Mouse (Mus musculus) midbrain, embryonic 12.5 days (tissue): ENCODE data around the gene Aprt. TPM values are rescaled to one million over a fixed set of nuclear protein-coding genes. Genes with fewer than 3 reads are reported as not detected.

ENCODE experiments used
- ATAC-seq: fragments of 200-750 bp; cut with Nextera tagmentation; 2 replicates; pipeline ENCODE4 v1.8.0; 2017; ENCODE audit warnings: low read depth, moderate TSS enrichment, moderate library complexity; ENCODE audit not compliant: low FRiP score
- H3K27ac ChIP-seq: fragments of 300-500 bp; sonication (generic); replicated peaks from 2 replicates; pipeline ENCODE4 v1.5.1; 2016; ENCODE audit warnings: mild to moderate bottlenecking
- H3K27me3 ChIP-seq: fragments of 300-500 bp; sonication (generic); 2 replicates; pipeline ENCODE4 v1.6.1; 2016; ENCODE audit warnings: mild to moderate bottlenecking
- H3K36me3 ChIP-seq: fragments of 300-500 bp; sonication (generic); 2 replicates; pipeline ENCODE4 v1.6.1; 2016
- H3K4me1 ChIP-seq: fragments of 300-500 bp; sonication (generic); 2 replicates; pipeline ENCODE4 v1.6.1; 2016
- H3K4me2 ChIP-seq: fragments of 300-500 bp; sonication (generic); replicated peaks from 2 replicates; pipeline ENCODE4 v1.6.1; 2016; ENCODE audit warnings: mild to moderate bottlenecking, moderate library complexity
- H3K4me3 ChIP-seq: fragments of 300-500 bp; sonication (generic); 2 replicates; pipeline ENCODE4 v1.5.1; 2016; ENCODE audit warnings: mild to moderate bottlenecking
- H3K9ac ChIP-seq: fragments of 300-500 bp; sonication (generic); replicated peaks from 2 replicates; pipeline ENCODE4 v1.6.1; 2016; ENCODE audit warnings: mild to moderate bottlenecking, moderate library complexity
- H3K9me3 ChIP-seq: fragments of 300-500 bp; sonication (generic); 2 replicates; pipeline ENCODE4 v1.6.1; 2016; ENCODE audit warnings: mild to moderate bottlenecking
- WGBS: fragments of 180-500 bp; shearing (Covaris S2); methylation state at CpG from one replicate; pipeline ENCODE4 v1.1.7; 2016; 5-methylcytosine and 5-hydroxymethylcytosine counted together
- polyA plus RNA-seq: library from polyadenylated mRNA; unstranded; fragments of >200 nt; fragmentation: Nextera tagmentation; extraction: Ambion mirVana; gene quantifications from 2 replicates; pipeline ENCODE4 v1.2.1, GENCODE M21; 2016

Aprt gene
- polyA plus RNA-seq, 1 experiment from 2014 or later: 157 TPM

GRCm38 (mm10) chr8:122571153-122571552, 5.6 kb downstream of the Aprt start:
- WGBS: 92% methylated on average over 11 of the region's 11 CpGs
- H3K9ac ChIP-seq: no peak overlapping the region

GRCm38 (mm10) chr8:122569996-122570395, 6.7 kb downstream of the Aprt start:
- ATAC-seq: no peak
- no peaks in the 10 kb centered on the region for H3K9me3 ChIP-seq
- H3K27me3 ChIP-seq: no peaks in the 10 kb centered on the region
- H3K36me3 ChIP-seq: peaks cover 39% of the 10 kb centered on the region
- WGBS: 95% methylated on average over 16 of the region's 16 CpGs
- no peak overlapping the region for H3K9ac ChIP-seq
- H3K4me1 ChIP-seq: peaks cover 45% of the 10 kb centered on the region
- H3K4me3 ChIP-seq: no peak overlapping the region
- no peak overlapping the region for H3K27ac ChIP-seq
- H3K4me2 ChIP-seq: no peak overlapping the region

More at GRCm38 (mm10) chr8:122571153-122571552, 5.6 kb downstream of the Aprt start:
- no peaks in the 10 kb centered on the region for H3K27me3 ChIP-seq
- H3K9me3 ChIP-seq: no peaks in the 10 kb centered on the region
- ATAC-seq: no peak
- H3K4me3 ChIP-seq: no peak overlapping the region
- peaks cover 56% of the 10 kb centered on the region for H3K4me1 ChIP-seq
- H3K36me3 ChIP-seq: peaks cover 39% of the 10 kb centered on the region
- no peak overlapping the region for H3K4me2 ChIP-seq
- no peak overlapping the region for H3K27ac ChIP-seq

- Histone ChIP-seq H3K9ac (peak overlapping the region; percentile 83), H3K9me3 (no peaks in the 10 kb centered on the region), H3K27me3 (no peaks in the 10 kb centered on the region), H3K36me3 (peaks cover 36% of the 10 kb centered on the region), H3K4me1 (peaks cover 38% of the 10 kb centered on the region), H3K4me2 (peak overlapping the region; percentile 90), H3K27ac (no peak overlapping the region), H3K4me3 (peak overlapping the region; percentile 79)
- ATAC-seq: no peak
- WGBS: 71% methylated on average over 9 of the region's 9 CpGs
Observed at GRCm38 (mm10) chr8:122569329-122569728, 7.4 kb downstream of the Aprt start.

GRCm38 (mm10) chr8:122568881-122569309, 7.8 kb downstream of the Aprt start:
- no peak for ATAC-seq

GRCm38 (mm10) chr8:122568109-122568504, 8.6 kb downstream of the Aprt start:
- WGBS: 0% methylated on average over 34 of the region's 34 CpGs
- peak; percentile 59 for ATAC-seq

More at GRCm38 (mm10) chr8:122568881-122569309, 7.8 kb downstream of the Aprt start:
- Histone ChIP-seq H3K4me2 (peak overlapping the region; percentile 90), H3K36me3 (peaks cover 36% of the 10 kb centered on the region), H3K4me3 (peak overlapping the region; percentile 79), H3K4me1 (peaks cover 38% of the 10 kb centered on the region), H3K27me3 (no peaks in the 10 kb centered on the region), H3K9ac (peak overlapping the region; percentile 83), H3K9me3 (no peaks in the 10 kb centered on the region), H3K27ac (no peak overlapping the region)
- 16% methylated on average over 10 of the region's 10 CpGs for WGBS

GRCm38 (mm10) chr8:122567361-122568108, 9.2 kb downstream of the Aprt start, which contains the start of gene Cdt1:
Cdt1 (plus strand) TSS chr8:122568015.
- Histone ChIP-seq H3K36me3 (peaks cover 29% of the 10 kb centered on the region), H3K4me3 (peak within 1 kb of the TSS; percentile 79), H3K9ac (peak within 1 kb of the TSS; percentile 83), H3K27me3 (no peaks in the 10 kb centered on the region), H3K9me3 (no peaks in the 10 kb centered on the region), H3K4me1 (peaks cover 30% of the 10 kb centered on the region), H3K4me2 (peak within 1 kb of the TSS; percentile 90), H3K27ac (peak within 1 kb of the TSS; percentile 87)
- ATAC-seq: peak; percentile 94
- WGBS: under 1% methylated on average over 62 of the region's 62 CpGs

More at GRCm38 (mm10) chr8:122568109-122568504, 8.6 kb downstream of the Aprt start:
- H3K4me2 ChIP-seq: peak overlapping the region; percentile 90
- peaks cover 35% of the 10 kb centered on the region for H3K4me1 ChIP-seq
- H3K4me3 ChIP-seq: peak overlapping the region; percentile 79
- H3K9ac ChIP-seq: peak overlapping the region; percentile 83
- H3K27me3 ChIP-seq: no peaks in the 10 kb centered on the region
- H3K27ac ChIP-seq: peak overlapping the region; percentile 83
- H3K9me3 ChIP-seq: no peaks in the 10 kb centered on the region
- peaks cover 34% of the 10 kb centered on the region for H3K36me3 ChIP-seq

- peaks cover 28% of the 10 kb centered on the region for H3K4me1 ChIP-seq
- peak overlapping the region; percentile 87 for H3K27ac ChIP-seq
- peak overlapping the region; percentile 90 for H3K4me2 ChIP-seq
- H3K27me3 ChIP-seq: no peaks in the 10 kb centered on the region
- 0 out of 2 replicates have a peak, but pooled peaks have one; percentile 1 for ATAC-seq
- H3K9ac ChIP-seq: peak overlapping the region; percentile 83
- 24% methylated on average over 6 of the region's 6 CpGs for WGBS
- H3K4me3 ChIP-seq: peak overlapping the region; percentile 79
- no peaks in the 10 kb centered on the region for H3K9me3 ChIP-seq
- H3K36me3 ChIP-seq: peaks cover 21% of the 10 kb centered on the region
Observed at GRCm38 (mm10) chr8:122566766-122567165, 9.9 kb downstream of the Aprt start.

- peaks cover 28% of the 10 kb centered on the region for H3K4me1 ChIP-seq
- 89% methylated on average over 25 of the region's 25 CpGs for WGBS
- no peak overlapping the region for H3K27ac ChIP-seq
- H3K9me3 ChIP-seq: no peaks in the 10 kb centered on the region
- H3K27me3 ChIP-seq: no peaks in the 10 kb centered on the region
- no peaks in the 10 kb centered on the region for H3K36me3 ChIP-seq
- H3K9ac ChIP-seq: no peak overlapping the region
- H3K4me3 ChIP-seq: no peak overlapping the region
- H3K4me2 ChIP-seq: no peak overlapping the region
- ATAC-seq: no peak
Observed at GRCm38 (mm10) chr8:122564363-122565352, 12.1 kb downstream of the Aprt start.

GRCm38 (mm10) chr8:122561199-122561598, 15.5 kb downstream of the Aprt start:
- H3K4me3 ChIP-seq: no peak overlapping the region
- H3K9ac ChIP-seq: no peak overlapping the region
- H3K9me3 ChIP-seq: no peaks in the 10 kb centered on the region
- H3K36me3 ChIP-seq: no peaks in the 10 kb centered on the region
- no peak for ATAC-seq
- no peaks in the 10 kb centered on the region for H3K27me3 ChIP-seq
- H3K4me2 ChIP-seq: no peak overlapping the region
- no peak overlapping the region for H3K27ac ChIP-seq
- peaks cover 9% of the 10 kb centered on the region for H3K4me1 ChIP-seq
- WGBS: 84% methylated on average over 5 of the region's 5 CpGs

GRCm38 (mm10) chr8:122558671-122559349, 17.9 kb downstream of the Aprt start:
- Histone ChIP-seq H3K36me3 (no peaks in the 10 kb centered on the region), H3K9ac (no peak overlapping the region), H3K9me3 (no peaks in the 10 kb centered on the region), H3K4me2 (no peak overlapping the region), H3K4me3 (no peak overlapping the region), H3K4me1 (peaks cover 7% of the 10 kb centered on the region; the same call in 1 of the 2 replicates), H3K27me3 (no peaks in the 10 kb centered on the region), H3K27ac (no peak overlapping the region)
- WGBS: 23% methylated on average over 10 of the region's 12 CpGs
- no peak for ATAC-seq

GRCm38 (mm10) chr8:122557248-122558038, 19.3 kb downstream of the Aprt start:
- H3K27me3 ChIP-seq: no peaks in the 10 kb centered on the region
- no peak overlapping the region for H3K4me2 ChIP-seq
- H3K4me3 ChIP-seq: no peak overlapping the region
- H3K4me1 ChIP-seq: peaks cover 7% of the 10 kb centered on the region; the same call in 1 of the 2 replicates
- H3K27ac ChIP-seq: no peak overlapping the region
- H3K9me3 ChIP-seq: no peaks in the 10 kb centered on the region
- WGBS: 53% methylated on average over 10 of the region's 10 CpGs
- no peaks in the 10 kb centered on the region for H3K36me3 ChIP-seq
- ATAC-seq: no peak
- no peak overlapping the region for H3K9ac ChIP-seq
